Mouse (Mus musculus) gastrocnemius, adult 2 months (tissue): ENCODE data around the gene Rundc3a. TPM values are rescaled to one million over a fixed set of nuclear protein-coding genes. Genes with fewer than 3 reads are reported as not detected.
A peak's percentile ranks its signal among the peaks of the same experiment; 100 is the strongest.

Experiments used
- DNase-seq: peaks from one replicate; pipeline ENCODE4 v3.0.0; 2022
- H3K27ac ChIP-seq: fragments of 200-600 bp; 2 replicates; pipeline ENCODE4 v1.8.1; 2022; ENCODE audit warnings: mild to moderate bottlenecking
- H3K4me3 ChIP-seq: fragments of 200-600 bp; 2 replicates; pipeline ENCODE4 v1.8.1; 2022; ENCODE audit warnings: mild to moderate bottlenecking, moderate library complexity
- CTCF ChIP-seq: fragments of 200-600 bp; IDR thresholded peaks from 2 replicates; pipeline ENCODE4 v1.8.1; 2022; ENCODE audit warnings: antibody characterized with exemption, mild to moderate bottlenecking, moderate library complexity
- intact Hi-C: fragments of 180-260 bp; cut with DNase I; formaldehyde crosslinking; loops from one replicate; pipeline ENCODE4 v1.15.1; 2025
- total RNA-seq, 2 experiments: library from RNA; stranded (reverse); gene quantifications; 2 replicates each; pipeline ENCODE4 v1.2.3; 2021

Gene Rundc3a
- total RNA-seq, 2 experiments from 2014 or later, result not detected

DNA sequence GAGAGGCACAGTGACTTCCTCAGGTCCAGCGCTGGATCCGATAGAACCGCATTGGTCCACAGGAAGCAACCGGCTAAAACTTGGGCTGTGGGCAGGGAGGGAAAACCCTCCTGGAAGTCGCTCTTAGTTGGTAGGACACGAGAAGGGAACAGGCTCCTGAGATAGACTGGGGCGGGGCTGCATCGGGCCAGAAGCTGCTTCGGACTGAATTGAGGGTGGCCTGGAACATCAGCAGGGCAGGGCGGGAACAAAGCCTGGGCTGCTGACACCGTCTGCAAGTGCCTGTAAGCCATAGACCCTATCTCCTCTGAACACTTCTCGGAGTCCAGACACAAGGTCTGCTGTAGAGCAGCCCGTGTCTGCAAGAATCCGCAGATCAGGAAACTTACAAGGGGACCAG, 20.3 kb upstream of the Rundc3a start:
- Histone ChIP-seq H3K4me3 (no peak overlapping the region), H3K27ac (no peak overlapping the region)
- no peak for DNase-seq
- no peak for TF ChIP-seq CTCF
- intact Hi-C loops, result no loop called here

- intact Hi-C loops, result no loop called here
- DNase-seq, result no peak
- TF ChIP-seq CTCF, result no peak
- no peak overlapping the region for H3K27ac ChIP-seq
- no peak overlapping the region for H3K4me3 ChIP-seq
Measured at GRCm38 (mm10) chr11:102373646-102374045, 19.6 kb upstream of the Rundc3a start.

DNA sequence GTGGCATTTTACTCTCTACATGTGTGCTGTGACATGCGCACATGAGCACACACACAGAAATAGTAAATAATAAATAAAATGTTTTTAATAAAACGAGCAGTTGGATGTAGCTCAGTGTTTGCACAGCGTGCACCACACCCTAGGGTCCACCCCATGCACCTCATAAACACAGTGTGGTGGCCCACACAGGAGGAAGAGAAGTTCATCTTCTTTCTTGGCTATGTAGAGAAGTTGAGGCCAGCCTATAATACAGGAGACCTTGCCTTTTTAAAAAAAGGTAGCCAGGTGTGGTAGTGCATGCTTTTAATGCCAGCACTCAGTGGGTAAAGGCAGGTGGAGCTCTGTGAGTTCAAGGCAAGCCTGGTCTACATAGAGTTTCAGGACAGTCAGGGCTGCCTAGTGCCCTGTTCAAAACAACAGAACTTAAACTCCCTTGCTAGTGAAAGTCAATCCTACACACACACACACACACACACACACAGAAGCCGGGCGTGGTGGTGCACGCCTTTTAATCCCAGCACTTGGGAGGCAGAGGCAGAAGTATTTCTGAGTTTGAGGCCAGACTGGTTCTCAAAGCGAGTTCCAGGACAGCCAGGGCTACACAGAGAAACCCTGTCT, 19.0 kb upstream of the Rundc3a start:
- intact Hi-C loops, result no loop called here
- DNase-seq, result no peak
- no peak overlapping the region for H3K4me3 ChIP-seq
- no peak for TF ChIP-seq CTCF
- H3K27ac ChIP-seq, result no peak overlapping the region

- intact Hi-C loops, result no loop called here
- peak overlapping the region; percentile 67 for H3K27ac ChIP-seq
- DNase-seq, result peak; percentile 63
- H3K4me3 ChIP-seq, result peak overlapping the region; percentile 68
- no peak for TF ChIP-seq CTCF
Measured at GRCm38 (mm10) chr11:102375196-102376173, 17.7 kb upstream of the Rundc3a start.

- Histone ChIP-seq H3K27ac (peak overlapping the region; percentile 67), H3K4me3 (peak overlapping the region; percentile 68)
- intact Hi-C loops, result no loop called here
- TF ChIP-seq CTCF, result no peak
- no peak for DNase-seq
Measured at GRCm38 (mm10) chr11:102376196-102376835, 16.9 kb upstream of the Rundc3a start.

DNA sequence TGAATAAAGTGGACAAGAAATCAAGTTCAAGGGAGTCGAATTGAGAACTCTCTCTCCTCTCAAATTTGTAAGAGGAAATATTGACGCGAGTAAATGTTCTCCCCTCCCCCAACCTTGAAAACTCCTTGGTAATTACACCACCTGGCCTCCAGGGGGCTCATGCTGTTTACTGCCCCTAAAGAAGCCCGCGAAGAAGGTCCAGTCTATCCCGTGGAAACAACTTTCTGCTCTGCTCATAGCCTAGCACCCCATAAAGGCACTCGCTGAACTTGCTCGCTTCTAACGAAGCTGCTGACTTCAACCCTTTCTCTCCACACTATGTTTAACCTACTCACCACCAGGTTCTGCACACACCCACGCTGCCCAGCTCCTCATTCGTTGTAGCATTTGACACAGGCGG, 16.0 kb upstream of the Rundc3a start:
- DNase-seq, result no peak
- intact Hi-C loops, result no loop called here
- H3K27ac ChIP-seq, result no peak overlapping the region

GRCm38 (mm10) chr11:102380091-102380490, 13.1 kb upstream of the Rundc3a start:
- Histone ChIP-seq H3K4me3 (no peak overlapping the region), H3K27ac (no peak overlapping the region)
- intact Hi-C loops, result no loop called here
- DNase-seq, result peak; percentile 6
- TF ChIP-seq CTCF, result no peak

More for the DNA sequence above, 16.0 kb upstream of the Rundc3a start:
- peak; percentile 24; the same call in 1 of the 2 replicates for TF ChIP-seq CTCF
- H3K4me3 ChIP-seq, result no peak overlapping the region

DNA sequence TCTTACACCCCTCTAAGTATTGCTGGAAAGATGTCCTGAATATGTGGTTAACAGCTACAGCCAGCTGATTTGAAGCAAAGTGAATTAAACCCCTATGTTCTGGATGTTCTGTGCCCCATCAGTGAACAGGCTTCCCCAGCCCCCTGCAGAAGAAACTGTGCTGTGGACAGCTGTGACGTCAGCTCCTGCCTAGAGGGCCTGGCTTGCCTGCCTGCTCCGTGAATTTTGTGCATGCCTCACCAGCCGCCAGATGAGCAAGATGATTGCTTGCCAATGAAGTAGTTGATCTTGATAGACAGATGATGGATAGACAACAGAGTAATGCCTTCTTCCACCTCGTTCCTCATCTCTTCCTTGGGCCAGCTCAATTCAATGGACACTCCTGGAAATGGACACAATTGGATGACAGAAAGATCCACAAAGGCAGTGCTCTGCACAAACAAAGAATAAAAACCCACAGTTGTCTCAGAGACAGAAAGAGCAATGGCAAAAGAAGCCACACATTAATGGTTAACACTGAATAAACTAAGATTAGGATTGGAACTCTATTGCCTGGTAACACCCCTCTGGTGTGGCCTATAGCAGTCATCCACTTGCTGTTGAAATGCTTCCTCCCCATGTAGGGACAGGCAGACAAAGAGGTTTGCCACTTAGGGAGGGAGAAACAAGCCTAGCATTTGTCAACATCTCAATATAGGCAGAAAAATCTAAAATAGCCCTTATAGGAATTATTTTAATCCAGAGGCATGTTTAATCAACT, 11.7 kb upstream of the Rundc3a start:
- no peak overlapping the region for H3K27ac ChIP-seq
- intact Hi-C loops, result no loop called here
- H3K4me3 ChIP-seq, result no peak overlapping the region
- DNase-seq, result peak; percentile 4
- TF ChIP-seq CTCF, result no peak

DNA sequence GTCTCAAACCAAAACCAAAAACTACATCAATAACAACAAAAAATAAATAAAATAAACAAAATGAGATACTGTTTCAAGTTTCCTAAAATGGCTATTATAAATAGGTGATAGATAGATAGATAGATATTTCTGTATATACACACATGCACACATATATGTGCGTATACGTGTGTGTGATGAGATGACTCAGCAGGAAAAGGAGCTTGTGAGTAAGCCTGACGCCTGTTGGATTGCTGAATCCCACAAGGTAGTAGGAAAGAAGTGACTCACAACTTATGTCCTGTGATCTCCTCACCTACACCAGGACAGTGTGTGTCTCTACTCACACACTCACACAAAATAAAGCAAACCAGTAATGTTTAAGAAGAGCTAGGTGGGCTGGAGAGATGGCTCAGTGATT, 10.4 kb upstream of the Rundc3a start:
- intact Hi-C loops, result no loop called here

DNA sequence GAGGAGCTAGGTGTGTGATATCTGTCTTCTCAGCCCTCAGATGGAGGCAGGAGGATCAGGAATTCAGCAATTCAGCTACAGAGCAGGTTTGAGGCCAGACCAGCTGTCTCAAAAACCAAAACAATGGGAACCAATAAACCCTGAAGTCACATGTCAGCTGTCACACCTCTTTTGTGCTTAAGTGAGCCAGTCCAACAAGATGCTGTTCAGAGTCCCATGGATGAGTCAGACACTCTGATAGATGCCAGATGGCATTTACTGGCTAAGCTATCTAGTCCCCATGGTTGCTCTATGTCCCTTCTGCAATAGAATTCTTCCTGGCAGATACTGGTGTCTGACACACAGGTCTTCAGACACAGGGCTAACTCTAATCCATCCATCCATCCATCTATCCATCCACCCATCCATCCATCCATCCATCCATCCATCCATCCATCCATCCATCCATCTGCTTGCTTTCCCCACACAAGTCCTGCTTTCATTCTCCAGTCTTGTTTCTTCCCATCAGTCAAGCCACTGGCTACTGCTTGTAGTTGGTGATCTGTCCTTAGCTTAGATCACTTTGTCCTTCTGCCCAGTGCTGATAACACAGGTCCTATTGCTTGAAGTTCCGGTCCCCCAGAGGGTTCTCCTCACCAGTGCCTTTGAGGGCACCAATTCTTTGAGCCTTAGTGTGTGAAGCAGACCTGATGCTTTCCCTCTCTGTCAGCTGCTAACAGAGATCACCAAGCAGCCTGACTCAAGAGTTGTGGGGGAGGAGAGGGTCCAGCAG, 9.7 kb upstream of the Rundc3a start:
- Histone ChIP-seq H3K4me3 (no peak overlapping the region), H3K27ac (no peak overlapping the region)
- no peak for TF ChIP-seq CTCF
- no peak for DNase-seq
- intact Hi-C loops, result no loop called here

More for the DNA sequence above, 10.4 kb upstream of the Rundc3a start:
- Histone ChIP-seq H3K4me3 (no peak overlapping the region), H3K27ac (no peak overlapping the region)
- DNase-seq, result no peak
- no peak for TF ChIP-seq CTCF

- Histone ChIP-seq H3K27ac (no peak overlapping the region), H3K4me3 (no peak overlapping the region)
- intact Hi-C loops, result no loop called here
- no peak for DNase-seq
- TF ChIP-seq CTCF, result no peak
Measured at GRCm38 (mm10) chr11:102384418-102384817, 8.8 kb upstream of the Rundc3a start.
